Mouse (Mus musculus) gonadal fat pad, adult 2 months (tissue): Measurements from ENCODE around the gene Rtkn2. TPM values are rescaled to one million over a fixed set of nuclear protein-coding genes. Genes with fewer than 3 reads are reported as not detected.

Experiments
- DNase-seq: peaks from one replicate; pipeline ENCODE4 v3.0.0-alpha.2; 2012; ENCODE audit warnings: low read depth
- polyA plus RNA-seq: library from polyadenylated mRNA; depleted of rRNA; stranded (reverse); fragments of >200 nt; gene quantifications from 2 replicates; pipeline ENCODE4 v1.2.3, GENCODE M21; 2012; rRNA removed

Gene Rtkn2
- polyA plus RNA-seq = 0.07 and 0.14 TPM in 2 replicates

GRCm38 (mm10) chr10:67979401-67980157 is at the start of gene Rtkn2:
Gene Rtkn2 (plus strand): TSS chr10:67979570.
- no peak for DNase-seq

- DNase-seq = no peak
These were observed 48.0 kb upstream of the Rtkn2 start for GRCm38 (mm10) chr10:67931328-67931727.

GRCm38 (mm10) chr10:67932780-67933179 is 46.6 kb upstream of the Rtkn2 start:
- DNase-seq = no peak

GRCm38 (mm10) chr10:67936944-67937343 is 42.4 kb upstream of the Rtkn2 start:
- DNase-seq = no peak

- no peak for DNase-seq
These were observed 41.6 kb upstream of the Rtkn2 start for GRCm38 (mm10) chr10:67937775-67938174.

- DNase-seq = no peak
These were observed 39.8 kb upstream of the Rtkn2 start for GRCm38 (mm10) chr10:67939546-67939945.

- no peak for DNase-seq
These were observed 35.9 kb upstream of the Rtkn2 start for GRCm38 (mm10) chr10:67943513-67943912.

- DNase-seq = no peak
These were observed 29.2 kb upstream of the Rtkn2 start for GRCm38 (mm10) chr10:67950059-67950748.

GRCm38 (mm10) chr10:67951690-67952089 is 27.7 kb upstream of the Rtkn2 start:
- DNase-seq = no peak

- DNase-seq = no peak
These were observed 23.4 kb upstream of the Rtkn2 start for GRCm38 (mm10) chr10:67955982-67956381.

GRCm38 (mm10) chr10:67959982-67960381 is 19.4 kb upstream of the Rtkn2 start:
- no peak for DNase-seq

GRCm38 (mm10) chr10:67962496-67962895 is 16.9 kb upstream of the Rtkn2 start:
- DNase-seq = no peak

GRCm38 (mm10) chr10:67964060-67964459 is 15.3 kb upstream of the Rtkn2 start:
- DNase-seq = no peak

GRCm38 (mm10) chr10:67965251-67965986 is 14.0 kb upstream of the Rtkn2 start:
- DNase-seq = no peak

- DNase-seq = no peak
These were observed 13.3 kb upstream of the Rtkn2 start for GRCm38 (mm10) chr10:67966102-67966501.

GRCm38 (mm10) chr10:67966983-67967382 is 12.4 kb upstream of the Rtkn2 start:
- no peak for DNase-seq

GRCm38 (mm10) chr10:67971166-67971796 is 8.1 kb upstream of the Rtkn2 start:
- DNase-seq = no peak

- DNase-seq = no peak
These were observed 2.1 kb upstream of the Rtkn2 start for GRCm38 (mm10) chr10:67977271-67977670.

GRCm38 (mm10) chr10:67983776-67984175 is 4.4 kb downstream of the Rtkn2 start:
- no peak for DNase-seq

- no peak for DNase-seq
These were observed 5.0 kb downstream of the Rtkn2 start for GRCm38 (mm10) chr10:67984271-67984943.

- DNase-seq = no peak
These were observed 5.7 kb downstream of the Rtkn2 start for GRCm38 (mm10) chr10:67985100-67985499.
